Mouse (Mus musculus) heart, adult 2 months (tissue): ENCODE measurements around the gene Hat1.

Experiments used
- CTCF ChIP-seq: fragments of 200-600 bp; IDR thresholded peaks from 2 replicates; pipeline ENCODE4 v1.8.1; 2022; ENCODE audit warnings: antibody characterized with exemption, mild to moderate bottlenecking, moderate library complexity
- EP300 ChIP-seq: fragments of 200-500 bp; IDR thresholded peaks from 2 replicates; pipeline ENCODE4 v1.6.1; 2011; ENCODE audit warnings: low read depth, low read length, control low read depth; ENCODE audit not compliant: insufficient read depth
- POLR2A ChIP-seq: fragments of 200-500 bp; IDR thresholded peaks from 2 replicates; pipeline ENCODE4 v1.6.1; 2011; ENCODE audit warnings: mild to moderate bottlenecking, low read depth, low read length, control low read depth; ENCODE audit not compliant: insufficient read depth

GRCm38 (mm10) chr2:71419408-71419807 is 30.6 kb downstream of the Hat1 start:
- no peak for TF ChIP-seq EP300
- TF ChIP-seq CTCF, result no peak
- TF ChIP-seq POLR2A, result no peak
